22 mouse cellular contexts compared by ENCODE assay signal in the genomic region with DNA sequence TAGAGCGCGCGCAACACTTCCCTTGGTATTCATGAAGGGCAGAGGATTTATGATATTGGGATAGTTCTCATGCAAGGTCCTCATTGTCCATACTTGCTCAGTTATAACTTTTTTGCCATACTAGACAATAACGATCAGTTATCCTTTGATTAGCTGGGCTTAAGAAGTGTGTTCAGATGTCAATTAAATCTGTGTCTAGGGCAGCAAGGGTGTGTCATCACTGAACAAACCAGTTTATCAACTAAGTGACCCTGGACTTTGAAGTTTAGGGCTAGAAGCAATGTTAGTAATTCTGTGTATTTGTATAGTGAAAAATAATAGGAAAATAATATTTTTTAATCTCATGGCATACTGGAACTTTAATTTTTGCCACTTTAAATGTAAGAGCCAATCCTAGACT.
DNase-seq lines count a peak whose midpoint lies in the region; ATAC-seq and TF ChIP-seq lines count a peak whose summit lies in the region.
"Had no signal": no experiment of that assay in that cellular context is flagged by ENCODE, and none has a peak within 500 bp of the region (broad histone marks: within the 10 kb centered on the region; RNA-seq: fewer than 3 reads in every experiment).

No protein-coding gene starts in this region.

- H3K9ac ChIP-seq in liver, adult 2 months (ENCODE audit: low read depth, low read length), result no peak overlapping the region
- no peak overlapping the region for H3K9ac ChIP-seq in liver, postnatal 0 days (replicated peaks)
- no peak overlapping the region for H3K9ac ChIP-seq in intestine, embryonic 16.5 days (ENCODE audit: low read depth, low read length)
- H3K9ac ChIP-seq: embryonic facial prominence, embryonic 13.5 days; embryonic facial prominence, embryonic 15.5 days; forebrain, embryonic 12.5 days had no signal

- no peaks in the 10 kb centered on the region for H3K27me3 ChIP-seq in liver, adult 2 months (ENCODE audit: control insufficient read depth, insufficient read depth, low read length)
- H3K27me3 ChIP-seq in liver, postnatal 0 days (ENCODE audit: insufficient read depth, low read length), result no peaks in the 10 kb centered on the region
- no peaks in the 10 kb centered on the region for H3K27me3 ChIP-seq in intestine, embryonic 16.5 days (replicated peaks; ENCODE audit: control insufficient read depth, insufficient read depth, low read length)
- H3K27me3 ChIP-seq: embryonic facial prominence, embryonic 13.5 days; embryonic facial prominence, embryonic 15.5 days; forebrain, embryonic 12.5 days had no signal

- WGBS in liver, adult 2 months, result 88% methylated on average over 4 of the region's 4 CpGs
- WGBS in liver, postnatal 0 days (ENCODE audit: insufficient replicate concordance), result 88% methylated on average over 4 of the region's 4 CpGs
- WGBS in intestine, embryonic 16.5 days, result 81% methylated on average over 4 of the region's 4 CpGs
- WGBS in large intestine, adult 2 months, result 64% methylated on average over 4 of the region's 4 CpGs

- no peaks in the 10 kb centered on the region; the same call in 1 of the 2 replicates for H3K4me1 ChIP-seq in liver, adult 2 months (ENCODE audit: control insufficient read depth, insufficient read depth, low read length)
- H3K4me1 ChIP-seq in liver, postnatal 0 days (ENCODE audit: insufficient read depth), result no peaks in the 10 kb centered on the region
- H3K4me1 ChIP-seq in intestine, embryonic 16.5 days (ENCODE audit: control insufficient read depth, insufficient read depth, low read length), result no peaks in the 10 kb centered on the region
- H3K4me1 ChIP-seq: embryonic facial prominence, embryonic 13.5 days; embryonic facial prominence, embryonic 15.5 days; forebrain, embryonic 10.5 days; forebrain, embryonic 12.5 days had no signal

- no peak for TF ChIP-seq POLR2A in liver, adult 2 months (IDR thresholded peaks at IDR 0.05; ENCODE audit: extremely low read depth, insufficient read depth, low read length)

- ATAC-seq in liver, postnatal 0 days, result no peak
- peak; percentile 84 for ATAC-seq in intestine, embryonic 16.5 days
- ATAC-seq: forebrain, embryonic 14.5 days; forebrain, embryonic 16.5 days had no signal

- TF ChIP-seq EP300 in liver, postnatal 0 days (IDR thresholded peaks at IDR 0.05; ENCODE audit: low read depth), result no peak

- TF ChIP-seq CTCF in liver, adult 2 months (IDR thresholded peaks at IDR 0.05; ENCODE audit: low read depth, low read length), result no peak
- no peak for TF ChIP-seq CTCF in liver, postnatal 0 days (IDR thresholded peaks at IDR 0.05; ENCODE audit: low read depth)

- peak; percentile 14 for DNase-seq in liver, adult 2 months (ENCODE audit: extremely low read depth, low read depth, low spot score)
- no peak for DNase-seq in liver, postnatal 0 days
- peak; percentile 32 for DNase-seq in large intestine, adult 2 months (ENCODE audit: low read depth, low spot score)
- DNase-seq in heart, adult 8-10 months (ENCODE audit: low spot score), result no peak
- no peak for DNase-seq in heart, adult 18-20 months
- DNase-seq: adrenal gland, adult 8-10 months; adrenal gland, postnatal 25 days; cerebellum, adult 11 months; cerebellum, adult 18-20 months; cerebellum, adult 8-10 months; cerebellum, adult 9-11 months; cerebellum, postnatal 14 days; cerebellum, postnatal 36 days; embryo, embryonic 11 days had no signal

- no peaks in the 10 kb centered on the region for H3K36me3 ChIP-seq in liver, adult 2 months (ENCODE audit: control insufficient read depth, insufficient read depth, low read length)
- no peaks in the 10 kb centered on the region for H3K36me3 ChIP-seq in liver, postnatal 0 days (replicated peaks; ENCODE audit: insufficient read depth, low read length)
- H3K36me3 ChIP-seq in intestine, embryonic 16.5 days (ENCODE audit: control insufficient read depth, insufficient read depth, low read length), result no peaks in the 10 kb centered on the region
- H3K36me3 ChIP-seq: embryonic facial prominence, embryonic 13.5 days; embryonic facial prominence, embryonic 15.5 days; forebrain, embryonic 10.5 days; forebrain, embryonic 12.5 days had no signal

- no peak overlapping the region for H3K27ac ChIP-seq in liver, adult 2 months (replicated peaks; ENCODE audit: insufficient read depth, low read depth, low read length)
- no peak overlapping the region for H3K27ac ChIP-seq in liver, postnatal 0 days (ENCODE audit: low read depth)
- no peak overlapping the region for H3K27ac ChIP-seq in intestine, embryonic 16.5 days (ENCODE audit: low read length)
- H3K27ac ChIP-seq: embryonic facial prominence, embryonic 13.5 days; embryonic facial prominence, embryonic 15.5 days; forebrain, embryonic 10.5 days; forebrain, embryonic 12.5 days had no signal

- H3K4me3 ChIP-seq in liver, adult 2 months (ENCODE audit: insufficient read depth, low read depth, low read length), result no peak overlapping the region
- H3K4me3 ChIP-seq in liver, postnatal 0 days (ENCODE audit: low read depth, low read length), result no peak overlapping the region
- no peak overlapping the region for H3K4me3 ChIP-seq in intestine, embryonic 16.5 days (ENCODE audit: low read length)
- H3K4me3 ChIP-seq: embryonic facial prominence, embryonic 13.5 days; embryonic facial prominence, embryonic 15.5 days; erythroblast, embryonic 14.5 days; forebrain, embryonic 10.5 days; forebrain, embryonic 12.5 days had no signal

- H3K79me2 ChIP-seq in liver, adult 2 months (ENCODE audit: control insufficient read depth, insufficient read depth, low read length), result no peaks in the 10 kb centered on the region

- H3K4me2 ChIP-seq in liver, postnatal 0 days (ENCODE audit: low read depth, low read length), result no peak overlapping the region
- no peak overlapping the region for H3K4me2 ChIP-seq in intestine, embryonic 16.5 days (ENCODE audit: low read depth, low read length)
- H3K4me2 ChIP-seq: embryonic facial prominence, embryonic 13.5 days; embryonic facial prominence, embryonic 15.5 days; forebrain, embryonic 12.5 days had no signal

- no peaks in the 10 kb centered on the region for H3K9me3 ChIP-seq in liver, postnatal 0 days (ENCODE audit: low read length)
- H3K9me3 ChIP-seq in intestine, embryonic 16.5 days (ENCODE audit: control insufficient read depth, low read length), result no peaks in the 10 kb centered on the region
- H3K9me3 ChIP-seq: embryonic facial prominence, embryonic 13.5 days; embryonic facial prominence, embryonic 15.5 days; forebrain, embryonic 10.5 days; forebrain, embryonic 12.5 days had no signal

Comparison
In these comparisons a context has a peak if more than half of its experiments do, and no peak if none do; other contexts are left out.
1. DNase-seq: peak in liver, adult 2 months (single experiment) and large intestine, adult 2 months (single experiment); none in liver, postnatal 0 days (single experiment), heart, adult 8-10 months (single experiment) and heart, adult 18-20 months (0 of 2).